Mouse (Mus musculus) neural tube, embryonic 15.5 days (tissue): Measurements from ENCODE around the gene Dpm2. TPM values are rescaled to one million over a fixed set of nuclear protein-coding genes. Genes with fewer than 3 reads are reported as not detected.
A peak's percentile ranks its signal among the peaks of the same experiment; 100 is the strongest.

ENCODE experiments used
- ATAC-seq: fragments of 200-750 bp; cut with Nextera tagmentation; 2 replicates; pipeline ENCODE4 v1.8.0; 2017; ENCODE audit warnings: mild to moderate bottlenecking, moderate TSS enrichment, moderate library complexity; ENCODE audit not compliant: low FRiP score
- H3K27ac ChIP-seq: fragments of 300-500 bp; sonication (generic); replicated peaks from 2 replicates; pipeline ENCODE4 v1.5.1; 2015; ENCODE audit warnings: mild to moderate bottlenecking, inconsistent platforms
- H3K27me3 ChIP-seq: fragments of 300-500 bp; sonication (generic); replicated peaks from 2 replicates; pipeline ENCODE4 v1.6.1; 2015; ENCODE audit warnings: inconsistent platforms
- H3K36me3 ChIP-seq: fragments of 300-500 bp; sonication (generic); 2 replicates; pipeline ENCODE4 v1.6.1; 2015; ENCODE audit warnings: inconsistent platforms
- H3K4me1 ChIP-seq: fragments of 300-500 bp; sonication (generic); 2 replicates; pipeline ENCODE4 v1.6.1; 2015; ENCODE audit warnings: inconsistent platforms
- H3K4me2 ChIP-seq: fragments of 300-500 bp; sonication (generic); 2 replicates; pipeline ENCODE4 v1.6.1; 2015; ENCODE audit warnings: inconsistent platforms, mild to moderate bottlenecking, moderate library complexity
- H3K4me3 ChIP-seq: fragments of 300-500 bp; sonication (generic); replicated peaks from 2 replicates; pipeline ENCODE4 v1.5.1; 2015; ENCODE audit warnings: mild to moderate bottlenecking, inconsistent platforms
- H3K9ac ChIP-seq: fragments of 300-500 bp; sonication (generic); replicated peaks from 2 replicates; pipeline ENCODE4 v1.6.1; 2015; ENCODE audit warnings: mild to moderate bottlenecking, inconsistent platforms
- H3K9me3 ChIP-seq: fragments of 300-500 bp; sonication (generic); replicated peaks from 2 replicates; pipeline ENCODE4 v1.6.1; 2016; ENCODE audit warnings: inconsistent platforms
- WGBS: fragments of 180-500 bp; shearing (Covaris S2); methylation state at CpG from one replicate; pipeline ENCODE4 v1.1.7; 2015; ENCODE audit warnings: mixed read lengths; 5-methylcytosine and 5-hydroxymethylcytosine counted together
- polyA plus RNA-seq: library from polyadenylated mRNA; unstranded; fragments of >200 nt; fragmentation: Nextera tagmentation; extraction: Ambion mirVana; gene quantifications from 2 replicates; pipeline ENCODE4 v1.2.1, GENCODE M21; 2015

Dpm2 gene
- polyA plus RNA-seq, 1 experiment from 2014 or later: 147 TPM

- no peaks in the 10 kb centered on the region for H3K9me3 ChIP-seq
- H3K4me2 ChIP-seq: peak overlapping the region; percentile 74
- no peaks in the 10 kb centered on the region for H3K36me3 ChIP-seq
- peak overlapping the region; percentile 94 for H3K9ac ChIP-seq
- H3K4me3 ChIP-seq: peak overlapping the region; percentile 94
- WGBS: under 1% methylated on average over 11 of the region's 11 CpGs
- H3K4me1 ChIP-seq: peaks cover 67% of the 10 kb centered on the region
- no peak for ATAC-seq
- peak overlapping the region; percentile 97 for H3K27ac ChIP-seq
- H3K27me3 ChIP-seq: no peaks in the 10 kb centered on the region
Observed at GRCm38 (mm10) chr2:32536634-32537359, 33.9 kb upstream of the Dpm2 start.

- Histone ChIP-seq H3K4me1 (peaks cover 71% of the 10 kb centered on the region), H3K4me2 (peak overlapping the region; percentile 74), H3K4me3 (peak overlapping the region; percentile 94), H3K9me3 (no peaks in the 10 kb centered on the region), H3K9ac (peak overlapping the region; percentile 94), H3K27me3 (no peaks in the 10 kb centered on the region), H3K27ac (peak overlapping the region; percentile 97), H3K36me3 (no peaks in the 10 kb centered on the region)
- WGBS: 10% methylated on average over 9 of the region's 9 CpGs
- ATAC-seq: no peak
Observed at GRCm38 (mm10) chr2:32537360-32537905, 33.2 kb upstream of the Dpm2 start.

- Histone ChIP-seq H3K9me3 (no peaks in the 10 kb centered on the region), H3K4me3 (peak overlapping the region; percentile 94), H3K27ac (no peak overlapping the region), H3K36me3 (no peaks in the 10 kb centered on the region), H3K4me1 (peaks cover 76% of the 10 kb centered on the region), H3K9ac (peak overlapping the region; percentile 94; the same call in 1 of the 2 replicates), H3K27me3 (no peaks in the 10 kb centered on the region), H3K4me2 (peak overlapping the region; percentile 74)
- WGBS: 73% methylated on average over 5 of the region's 5 CpGs
- ATAC-seq: no peak
Observed at GRCm38 (mm10) chr2:32537941-32538340, 32.7 kb upstream of the Dpm2 start.

GRCm38 (mm10) chr2:32538461-32538860, 32.2 kb upstream of the Dpm2 start:
- Histone ChIP-seq H3K4me3 (0 out of 2 replicates have a peak overlapping the region, but pooled peaks have one; percentile 94), H3K36me3 (no peaks in the 10 kb centered on the region), H3K9ac (no peak overlapping the region), H3K4me1 (peaks cover 81% of the 10 kb centered on the region), H3K9me3 (no peaks in the 10 kb centered on the region), H3K4me2 (peak overlapping the region; percentile 74), H3K27me3 (no peaks in the 10 kb centered on the region), H3K27ac (no peak overlapping the region)
- 69% methylated on average over 4 of the region's 4 CpGs for WGBS
- ATAC-seq: no peak

- Histone ChIP-seq H3K9me3 (no peaks in the 10 kb centered on the region), H3K36me3 (no peaks in the 10 kb centered on the region), H3K27me3 (no peaks in the 10 kb centered on the region), H3K27ac (no peak overlapping the region), H3K4me3 (no peak overlapping the region), H3K4me2 (peak overlapping the region; percentile 74; the same call in 1 of the 2 replicates), H3K4me1 (peaks cover 73% of the 10 kb centered on the region), H3K9ac (no peak overlapping the region)
- WGBS: 82% methylated on average over 14 of the region's 14 CpGs
- ATAC-seq: no peak
Observed at GRCm38 (mm10) chr2:32539452-32539981, 31.1 kb upstream of the Dpm2 start.

- 96% methylated on average over 2 of the region's 2 CpGs for WGBS
- Histone ChIP-seq H3K36me3 (no peaks in the 10 kb centered on the region), H3K4me3 (no peak overlapping the region), H3K27ac (no peak overlapping the region), H3K4me1 (peaks cover 66% of the 10 kb centered on the region), H3K9ac (no peak overlapping the region), H3K27me3 (no peaks in the 10 kb centered on the region), H3K9me3 (no peaks in the 10 kb centered on the region), H3K4me2 (no peak overlapping the region)
- ATAC-seq: no peak
Observed at GRCm38 (mm10) chr2:32541333-32541908, 29.2 kb upstream of the Dpm2 start.

- Histone ChIP-seq H3K27me3 (no peaks in the 10 kb centered on the region), H3K9me3 (no peaks in the 10 kb centered on the region), H3K4me3 (no peak overlapping the region), H3K9ac (no peak overlapping the region), H3K27ac (no peak overlapping the region), H3K4me1 (peaks cover 60% of the 10 kb centered on the region), H3K4me2 (no peak overlapping the region), H3K36me3 (no peaks in the 10 kb centered on the region)
- no peak for ATAC-seq
- 93% methylated on average over 4 of the region's 4 CpGs for WGBS
Observed at GRCm38 (mm10) chr2:32541986-32542573, 28.6 kb upstream of the Dpm2 start.

- Histone ChIP-seq H3K4me2 (no peak overlapping the region), H3K27ac (no peak overlapping the region), H3K9ac (no peak overlapping the region), H3K9me3 (no peaks in the 10 kb centered on the region), H3K4me1 (peaks cover 50% of the 10 kb centered on the region), H3K4me3 (no peak overlapping the region), H3K36me3 (no peaks in the 10 kb centered on the region), H3K27me3 (no peaks in the 10 kb centered on the region)
- WGBS: 74% methylated on average over 3 of the region's 3 CpGs
- ATAC-seq: no peak
Observed at GRCm38 (mm10) chr2:32543031-32543449, 27.6 kb upstream of the Dpm2 start.

- Histone ChIP-seq H3K9ac (no peak overlapping the region), H3K4me1 (peaks cover 21% of the 10 kb centered on the region), H3K9me3 (no peaks in the 10 kb centered on the region), H3K36me3 (no peaks in the 10 kb centered on the region), H3K27ac (no peak overlapping the region), H3K27me3 (no peaks in the 10 kb centered on the region), H3K4me3 (no peak overlapping the region), H3K4me2 (no peak overlapping the region)
- ATAC-seq: no peak
- 84% methylated on average over 1 of the region's 1 CpGs for WGBS
Observed at GRCm38 (mm10) chr2:32546951-32547350, 23.7 kb upstream of the Dpm2 start.

- no peaks in the 10 kb centered on the region for H3K27me3 ChIP-seq
- WGBS: 89% methylated on average over 5 of the region's 5 CpGs
- H3K9me3 ChIP-seq: no peaks in the 10 kb centered on the region
- H3K36me3 ChIP-seq: no peaks in the 10 kb centered on the region
- H3K4me3 ChIP-seq: no peak overlapping the region
- no peak overlapping the region for H3K27ac ChIP-seq
- no peak overlapping the region for H3K9ac ChIP-seq
- H3K4me1 ChIP-seq: peaks cover 18% of the 10 kb centered on the region
- ATAC-seq: no peak
- no peak overlapping the region for H3K4me2 ChIP-seq
Observed at GRCm38 (mm10) chr2:32547380-32547779, 23.3 kb upstream of the Dpm2 start.

- Histone ChIP-seq H3K36me3 (no peaks in the 10 kb centered on the region), H3K9ac (no peak overlapping the region), H3K4me3 (no peak overlapping the region), H3K9me3 (no peaks in the 10 kb centered on the region), H3K4me1 (peaks cover 11% of the 10 kb centered on the region), H3K4me2 (no peak overlapping the region), H3K27me3 (no peaks in the 10 kb centered on the region), H3K27ac (no peak overlapping the region)
- ATAC-seq: no peak
- WGBS: 95% methylated on average over 7 of the region's 7 CpGs
Observed at GRCm38 (mm10) chr2:32547964-32548739, 22.5 kb upstream of the Dpm2 start.
